27 mouse cellular contexts compared by ENCODE assay signal in the genomic region with DNA sequence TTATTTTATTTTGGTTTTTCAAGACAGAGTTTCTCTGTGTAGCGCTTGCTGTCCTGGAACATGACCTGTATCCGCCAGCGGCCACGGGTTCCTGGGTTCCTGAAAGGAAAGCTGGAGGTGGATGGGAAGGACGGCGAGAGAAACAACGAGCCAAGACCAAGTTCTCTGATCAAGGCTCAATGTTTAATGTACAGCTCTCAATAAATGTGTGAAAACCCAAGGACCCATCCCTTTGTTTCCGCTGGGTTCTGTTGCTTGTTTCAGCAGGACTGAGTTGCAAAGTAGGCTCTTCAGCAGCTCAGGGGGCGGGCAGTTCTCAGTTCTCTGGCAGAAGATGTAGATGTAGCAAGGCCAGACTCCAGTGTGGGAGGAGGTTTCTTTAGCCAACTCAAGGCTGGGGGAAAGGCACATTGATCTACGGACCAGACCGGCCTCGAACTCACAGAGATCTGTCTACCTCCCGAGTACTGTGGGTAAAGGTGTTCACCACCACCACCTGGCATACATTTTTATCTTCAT. TPM values are rescaled to one million over a fixed set of nuclear protein-coding genes. Genes with fewer than 3 reads are reported as not detected.
"Had no signal": no experiment of that assay in that cellular context is flagged by ENCODE, and none has a peak within 500 bp of the region (broad histone marks: within the 10 kb centered on the region; RNA-seq: fewer than 3 reads in every experiment).

No protein-coding gene starts in this region.

- H3K9me3 ChIP-seq: embryonic facial prominence, embryonic 10.5 days; embryonic facial prominence, embryonic 12.5 days; embryonic facial prominence, embryonic 13.5 days; embryonic facial prominence, embryonic 15.5 days; forebrain, embryonic 10.5 days; forebrain, embryonic 12.5 days; forebrain, embryonic 13.5 days; forebrain, embryonic 15.5 days; heart, embryonic 10.5 days had no signal

- ATAC-seq: forebrain, embryonic 13.5 days; forebrain, embryonic 14.5 days; forebrain, embryonic 15.5 days; forebrain, embryonic 16.5 days; forebrain, postnatal 0 days had no signal

- H3K27me3 ChIP-seq: embryonic facial prominence, embryonic 12.5 days; embryonic facial prominence, embryonic 13.5 days; embryonic facial prominence, embryonic 15.5 days; forebrain, embryonic 12.5 days; forebrain, embryonic 13.5 days; forebrain, embryonic 15.5 days had no signal

- H3K27ac ChIP-seq: embryonic facial prominence, embryonic 10.5 days; embryonic facial prominence, embryonic 12.5 days; embryonic facial prominence, embryonic 13.5 days; embryonic facial prominence, embryonic 15.5 days; forebrain, embryonic 10.5 days; forebrain, embryonic 12.5 days; forebrain, embryonic 13.5 days; forebrain, embryonic 15.5 days; gastrocnemius, adult 2 months; heart, adult 2 months; heart, embryonic 10.5 days had no signal

- H3K9ac ChIP-seq: embryonic facial prominence, embryonic 12.5 days; embryonic facial prominence, embryonic 13.5 days; embryonic facial prominence, embryonic 15.5 days; forebrain, embryonic 12.5 days; forebrain, embryonic 13.5 days; forebrain, embryonic 15.5 days; forebrain, postnatal 0 days had no signal

- H3K4me3 ChIP-seq: embryonic facial prominence, embryonic 10.5 days; embryonic facial prominence, embryonic 12.5 days; embryonic facial prominence, embryonic 13.5 days; embryonic facial prominence, embryonic 15.5 days; erythroblast, embryonic 14.5 days; forebrain, embryonic 10.5 days; forebrain, embryonic 12.5 days; forebrain, embryonic 13.5 days; forebrain, embryonic 15.5 days; gastrocnemius, adult 2 months; heart, adult 2 months; heart, embryonic 10.5 days had no signal

- H3K4me1 ChIP-seq: embryonic facial prominence, embryonic 12.5 days; forebrain, embryonic 10.5 days; forebrain, embryonic 12.5 days had no signal

- DNase-seq: cerebellum, adult 9-11 months; cerebellum, postnatal 10 days; cerebellum, postnatal 14 days; cerebellum, postnatal 25 days; cerebellum, postnatal 36 days; embryo, embryonic 11 days; forebrain, postnatal 0 days; gastrocnemius, adult 2 months; gastrocnemius, postnatal 10 days; gastrocnemius, postnatal 14 days; gastrocnemius, postnatal 25 days; gastrocnemius, postnatal 36 days; heart, adult 18-20 months; heart, adult 2 months had no signal

- H3K36me3 ChIP-seq: embryonic facial prominence, embryonic 10.5 days; embryonic facial prominence, embryonic 12.5 days; embryonic facial prominence, embryonic 13.5 days; embryonic facial prominence, embryonic 15.5 days; forebrain, embryonic 10.5 days; forebrain, embryonic 12.5 days; forebrain, embryonic 15.5 days; heart, embryonic 10.5 days had no signal

- H3K4me2 ChIP-seq: embryonic facial prominence, embryonic 12.5 days; embryonic facial prominence, embryonic 13.5 days; embryonic facial prominence, embryonic 15.5 days; forebrain, embryonic 12.5 days; forebrain, embryonic 13.5 days; forebrain, embryonic 15.5 days had no signal

RNA-seq across cellular contexts. Expression of gene Tbx6, which starts 39.3 kb away (rescaled TPM):
- total RNA-seq: common myeloid progenitor, adult 5-6 weeks had no signal
